Mouse (Mus musculus): ENCODE data around the gene Spib.

- no peak for TF ChIP-seq EP300 (IDR thresholded peaks at IDR 0.05; ENCODE audit: insufficient read depth, low read depth, low read length)
- no peak for TF ChIP-seq POLR2A (IDR thresholded peaks at IDR 0.05; ENCODE audit: insufficient read depth, low read depth, low read length)
Measured at GRCm38 (mm10) chr7:44495086-44495485, 36.8 kb downstream of the Spib start.
